Mouse (Mus musculus) R1 (cell line): Measurements from ENCODE around the gene Fads1.
"Not testable (repeated sequence)": the region's sequence is repeated elsewhere in the genome, so short reads cannot be mapped to it uniquely, and the experiment has no call there.

Experiments used
- DNase-seq: peaks from one replicate; pipeline ENCODE4 v3.0.0-alpha.2; 2018; ENCODE audit warnings: low read depth, low spot score

Fads1 gene

GRCm38 (mm10) chr19:10182670-10183298 is at the start of gene Fads1:
Fads1 (plus strand) TSS chr19:10182888.
- peak; percentile 96 for DNase-seq

- no peak for DNase-seq
Measured at GRCm38 (mm10) chr19:10134692-10135091, 48.0 kb upstream of the Fads1 start.

DNA sequence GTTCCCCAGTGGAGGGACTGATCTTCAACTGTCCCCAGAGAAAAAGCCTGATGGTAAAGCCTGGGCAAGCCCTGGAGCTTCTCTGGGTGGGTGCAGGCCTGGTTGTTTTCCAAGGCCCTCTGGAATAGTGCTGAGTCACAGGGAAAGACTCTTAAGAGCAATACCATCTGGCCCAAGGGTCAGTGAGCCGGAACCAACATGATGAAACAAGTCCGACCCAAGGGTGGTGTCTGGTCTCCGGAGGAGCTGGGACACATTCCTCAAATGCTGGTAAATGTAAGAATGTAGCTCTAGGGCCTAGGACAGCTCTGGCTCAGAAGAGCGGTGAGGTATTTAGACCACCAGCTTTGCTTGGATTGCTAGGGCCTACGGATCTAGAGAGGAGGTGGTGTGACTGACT is 45.3 kb upstream of the Fads1 start:
- peak; percentile 59 for DNase-seq

DNA sequence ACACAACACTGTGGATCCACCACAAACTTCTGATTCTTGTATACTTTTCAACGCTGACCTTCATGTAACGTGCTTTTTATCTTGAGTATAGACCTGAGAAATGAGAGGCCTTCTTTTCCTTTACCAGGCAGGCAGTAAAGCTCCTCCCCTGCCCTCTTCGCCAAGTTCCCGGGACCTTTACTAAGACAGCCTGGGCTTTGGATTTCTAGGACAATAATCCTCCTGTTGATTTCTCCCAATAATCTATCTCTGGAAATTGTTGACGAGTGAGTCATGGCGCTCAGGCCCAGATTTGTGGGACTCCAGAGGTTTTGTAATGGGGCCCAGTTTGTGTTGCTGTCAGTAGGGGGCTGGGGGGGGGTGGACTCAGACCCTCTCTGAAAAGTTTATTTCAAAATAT is 43.0 kb upstream of the Fads1 start:
- DNase-seq, result no peak

DNA sequence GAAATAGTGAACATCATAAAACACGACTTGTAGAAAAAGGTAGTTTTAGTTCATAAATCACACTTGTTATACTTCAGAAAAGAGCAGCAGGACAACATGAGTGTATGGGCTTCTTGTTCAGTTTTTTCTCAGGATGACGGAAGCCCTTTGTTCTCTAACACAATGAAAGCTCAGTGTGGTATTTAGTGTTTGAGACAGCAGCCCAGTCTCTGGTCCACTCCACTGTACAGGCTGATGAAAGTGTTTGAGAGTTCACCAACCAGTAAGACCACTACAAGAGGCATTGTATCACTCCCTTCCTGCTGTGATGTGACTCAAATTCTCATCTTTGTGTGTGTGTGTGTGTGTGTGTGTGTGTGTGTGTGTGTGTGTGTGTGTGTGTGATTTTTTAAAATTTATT is 39.0 kb upstream of the Fads1 start:
- peak; percentile 78 for DNase-seq

GRCm38 (mm10) chr19:10144464-10144863 is 38.2 kb upstream of the Fads1 start:
- DNase-seq, result peak; percentile 66

- DNase-seq, result no peak
Measured at GRCm38 (mm10) chr19:10148555-10148954, 34.1 kb upstream of the Fads1 start.

- no peak for DNase-seq
Measured at GRCm38 (mm10) chr19:10149189-10149588, 33.5 kb upstream of the Fads1 start.

- no peak for DNase-seq
Measured at GRCm38 (mm10) chr19:10157725-10158124, 25.0 kb upstream of the Fads1 start.

DNA sequence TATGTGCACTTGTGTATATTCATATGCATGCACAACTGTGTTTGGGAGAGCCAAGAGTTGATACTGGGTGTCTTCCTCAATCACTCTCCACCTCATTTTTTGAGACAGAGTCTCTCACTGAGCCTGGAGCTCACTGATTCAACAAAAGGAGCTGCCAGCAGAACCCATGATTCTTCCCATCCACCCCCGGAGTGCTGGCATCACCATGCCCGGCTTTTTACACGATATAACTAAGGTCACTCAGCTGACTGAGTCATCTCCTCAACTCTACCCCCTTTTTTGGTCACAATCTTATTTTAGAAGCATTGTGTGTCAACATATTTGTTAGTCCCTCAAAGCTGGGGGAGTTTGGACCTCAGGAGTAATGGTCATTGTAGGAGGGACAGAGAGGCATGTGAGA is 18.8 kb upstream of the Fads1 start:
- no peak for DNase-seq

- not testable (repeated sequence) for DNase-seq
Measured at GRCm38 (mm10) chr19:10165928-10166327, 16.8 kb upstream of the Fads1 start.

GRCm38 (mm10) chr19:10167112-10167511 is 15.6 kb upstream of the Fads1 start:
- no peak for DNase-seq

- no peak for DNase-seq
Measured at GRCm38 (mm10) chr19:10167951-10168350, 14.7 kb upstream of the Fads1 start.

DNA sequence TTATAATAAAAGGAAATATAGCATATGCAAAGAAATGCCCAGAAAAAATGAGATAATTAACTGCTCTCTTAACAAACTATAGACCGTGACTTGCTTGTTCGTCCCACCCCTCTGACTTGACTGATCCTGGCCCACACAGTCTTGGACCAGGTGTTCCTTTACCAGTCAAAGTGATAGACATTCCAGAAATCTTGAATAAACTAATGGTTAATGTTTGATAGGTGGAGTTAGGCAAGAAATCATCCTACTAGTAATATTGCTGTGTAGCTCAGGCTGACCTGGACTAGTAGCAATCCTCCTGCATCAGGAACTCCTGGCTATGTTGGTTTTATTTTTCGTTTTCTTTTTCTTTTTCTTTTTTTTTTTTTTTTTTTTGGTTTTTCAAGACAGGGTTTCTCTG is 14.2 kb upstream of the Fads1 start:
- DNase-seq, result no peak

DNA sequence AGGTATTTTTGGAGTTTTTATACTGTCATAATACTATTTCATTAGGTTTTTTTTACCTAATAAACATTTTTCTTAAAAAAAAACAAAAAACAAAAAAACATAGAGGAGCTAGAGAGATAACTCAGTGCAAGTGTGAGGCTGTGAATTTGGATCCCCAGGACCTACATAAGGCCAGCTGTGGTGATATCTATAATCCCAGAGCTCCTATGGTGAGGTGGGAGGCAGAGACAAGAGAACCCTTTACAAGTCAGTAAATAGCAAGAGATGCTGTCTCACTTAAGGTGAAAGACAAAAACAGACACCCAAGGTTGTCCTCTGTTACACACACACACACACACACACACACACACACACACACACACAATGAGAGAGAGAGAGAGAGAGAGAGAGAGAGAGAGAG is 13.5 kb upstream of the Fads1 start:
- no peak for DNase-seq

DNA sequence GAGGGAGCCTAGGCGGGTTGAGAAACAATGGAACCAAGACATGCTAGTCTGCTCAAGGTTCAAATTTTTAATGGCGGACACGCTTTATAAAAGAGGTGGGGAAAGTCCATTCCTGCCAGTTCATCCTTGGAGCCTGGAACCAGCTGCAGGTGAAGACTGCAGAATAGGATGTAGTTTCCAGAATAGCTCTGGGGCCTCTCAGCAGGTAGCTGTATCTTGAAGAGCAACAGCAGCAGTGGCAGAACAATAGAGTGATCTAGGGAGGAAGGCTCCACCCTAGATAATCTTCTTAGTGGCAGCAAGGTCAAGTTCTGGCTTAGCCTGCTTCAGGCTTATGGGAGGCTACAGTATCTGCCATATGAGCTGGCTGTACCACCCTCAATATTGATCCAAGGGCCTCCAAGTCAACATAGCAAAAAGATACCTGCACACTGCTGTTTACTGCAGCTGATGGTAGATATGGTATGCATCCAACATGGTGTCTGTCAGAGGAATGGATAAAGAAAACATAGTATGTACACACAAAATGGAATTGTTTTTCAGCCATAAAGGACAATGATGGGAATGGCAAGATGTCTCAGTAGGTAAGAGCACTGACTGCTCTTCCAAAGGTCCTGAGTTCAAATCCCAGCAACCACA is 12.9 kb upstream of the Fads1 start:
- peak; percentile 88 for DNase-seq

DNA sequence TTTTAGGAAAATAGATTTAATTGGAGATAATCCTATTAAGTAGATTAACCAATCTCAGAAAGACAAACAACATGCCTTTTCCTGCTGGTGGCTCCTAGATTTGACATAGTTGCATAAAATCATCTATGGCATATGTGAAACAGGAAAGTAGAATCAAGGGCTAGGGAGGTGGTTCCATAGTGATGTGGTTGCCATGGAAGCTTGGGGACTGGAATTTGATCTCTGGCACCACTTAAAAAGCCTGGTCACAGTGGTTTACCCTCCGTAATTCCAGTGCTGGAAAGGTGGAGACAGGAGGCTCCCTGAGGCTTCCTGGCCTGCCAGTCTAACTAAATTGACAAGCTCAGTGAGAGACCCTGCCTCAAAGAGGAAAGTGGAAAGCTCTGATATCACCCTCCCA is 12.2 kb upstream of the Fads1 start:
- DNase-seq, result peak; percentile 38

GRCm38 (mm10) chr19:10171359-10171758 is 11.3 kb upstream of the Fads1 start:
- no peak for DNase-seq

GRCm38 (mm10) chr19:10171846-10172245 is 10.8 kb upstream of the Fads1 start:
- no peak for DNase-seq

DNA sequence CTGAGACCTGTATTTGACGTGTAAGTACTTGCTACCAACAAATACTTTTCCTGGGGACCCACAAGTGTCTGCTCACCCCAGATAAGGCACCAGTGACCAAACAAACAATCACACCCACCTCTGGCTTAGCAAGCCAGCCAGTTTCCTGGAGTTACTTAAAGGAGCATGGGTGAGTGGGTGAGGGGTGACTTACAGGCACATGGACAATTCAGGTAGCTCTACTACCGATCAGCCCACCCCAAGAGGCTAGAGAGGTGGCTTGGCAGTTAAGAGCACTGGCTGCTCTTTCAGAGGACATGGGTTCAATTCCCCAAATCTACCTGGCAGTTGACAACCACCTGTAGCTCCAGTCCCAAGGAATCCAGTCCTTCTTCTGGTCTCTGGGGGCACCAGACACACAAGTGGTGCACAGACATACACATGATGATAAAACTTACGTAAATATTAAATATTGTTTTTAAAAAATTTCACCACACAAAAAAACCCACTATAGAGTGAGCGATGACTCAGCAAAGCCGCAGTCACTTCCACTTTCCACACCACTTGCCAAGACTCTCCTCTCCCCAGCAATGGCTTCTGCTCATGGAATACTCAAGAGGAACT is 9.5 kb upstream of the Fads1 start:
- no peak for DNase-seq

- DNase-seq, result no peak
Measured at GRCm38 (mm10) chr19:10173844-10174539, 8.7 kb upstream of the Fads1 start.

- no peak for DNase-seq
Measured at GRCm38 (mm10) chr19:10174956-10175355, 7.7 kb upstream of the Fads1 start.

GRCm38 (mm10) chr19:10176477-10176876 is 6.2 kb upstream of the Fads1 start:
- DNase-seq, result no peak
